Mouse (Mus musculus) left cerebral cortex, postnatal 10 days (tissue): ENCODE results near the gene Arcn1. TPM values are rescaled to one million over a fixed set of nuclear protein-coding genes. Genes with fewer than 3 reads are reported as not detected.

Experiments
- DNase-seq, 2 experiments: peaks; one replicate each; pipeline ENCODE4 v3.0.0; 2021 to 2022; ENCODE audit warnings: low spot score in 2 of 2, mixed read lengths in 1 of 2; ENCODE audit errors: extremely low spot score in 1 of 2
- intact Hi-C: fragments of 180-260 bp; cut with DNase I; formaldehyde crosslinking; loops from one replicate; pipeline ENCODE4 v1.15.1; 2025
- total RNA-seq, 2 experiments: library from RNA; stranded (reverse); gene quantifications; 2 replicates each; pipeline ENCODE4 v1.2.3; 2021

Gene Arcn1
- total RNA-seq, 2 experiments from 2014 or later: 103 to 113 TPM

GRCm38 (mm10) chr9:44707749-44708428 is 59.8 kb downstream of the Arcn1 start:
- no peak for DNase-seq
- intact Hi-C loops: no loop called here

- intact Hi-C loops: no loop called here
Observed at GRCm38 (mm10) chr9:44699730-44700129, 67.9 kb downstream of the Arcn1 start.

GRCm38 (mm10) chr9:44699196-44699595 is 68.4 kb downstream of the Arcn1 start:
- no peak for DNase-seq
- intact Hi-C loops: no loop called here

More at GRCm38 (mm10) chr9:44699730-44700129, 67.9 kb downstream of the Arcn1 start:
- peak in 1 of 2 experiments; percentile 27 for DNase-seq

GRCm38 (mm10) chr9:44697866-44698265 is 69.8 kb downstream of the Arcn1 start:
- intact Hi-C loops: no loop called here
- peak in 1 of 2 experiments; percentile 20 for DNase-seq

GRCm38 (mm10) chr9:44693071-44693470 is 74.6 kb downstream of the Arcn1 start:
- no peak for DNase-seq
- intact Hi-C loops: no loop called here

GRCm38 (mm10) chr9:44691671-44692520 is 75.7 kb downstream of the Arcn1 start:
- peak; percentile 42 to 75 for DNase-seq
- intact Hi-C loops: no loop called here

Other genes with a start within 250 kb of the Arcn1 start
- gene Cxcr5, start 206.0 kb downstream of the Arcn1 start, total RNA-seq: not detected
- gene Ddx6, start 163.0 kb downstream of the Arcn1 start, total RNA-seq: 100 to 1,000 TPM; 114 to 115 TPM
- not detected for gene Treh, start 94.6 kb downstream of the Arcn1 start, total RNA-seq
- 10 to 100 TPM; 82.6 to 89.0 TPM for gene Phldb1, start 32.6 kb downstream of the Arcn1 start, total RNA-seq
- 10 to 100 TPM; 75.4 to 78.2 TPM for gene Ift46, start 63 bp upstream of the Arcn1 start, total RNA-seq
- 10 to 100 TPM; 31.3 to 31.6 TPM for gene Tmem25, start 31.5 kb upstream of the Arcn1 start, total RNA-seq
- gene Ttc36, start 35.2 kb upstream of the Arcn1 start, total RNA-seq: 1 to 10 TPM; 1.2 to 1.4 TPM
- 10 to 100 TPM; 43.2 to 49.7 TPM for gene Kmt2a, start 113.5 kb upstream of the Arcn1 start, total RNA-seq
- 100 to 1,000 TPM; 377 to 378 TPM for gene Atp5l, start 152.9 kb upstream of the Arcn1 start, total RNA-seq
- gene Ube4a, start 197.8 kb upstream of the Arcn1 start, total RNA-seq: 100 to 1,000 TPM in 1 of 2 experiments, 10 to 100 TPM in 1; 96.1 to 101 TPM
- not detected for gene Cd3g, start 212.6 kb upstream of the Arcn1 start, total RNA-seq
- not detected for gene Cd3d, start 213.9 kb upstream of the Arcn1 start, total RNA-seq
- gene Cd3e, start 241.8 kb upstream of the Arcn1 start, total RNA-seq: not detected